Mouse (Mus musculus): ENCODE measurements around the gene Shroom1. TPM values are rescaled to one million over a fixed set of nuclear protein-coding genes. Genes with fewer than 3 reads are reported as not detected.

The Shroom1 gene
- polyA plus RNA-seq, 1 experiment from 2014 or later: 2.4 TPM

- peak overlapping the region; percentile 85 for H3K9ac ChIP-seq (replicated peaks)
- ATAC-seq (ENCODE audit: low FRiP score, low read depth): peak; percentile 53; the same call in 1 of the 2 replicates
Observed at GRCm38 (mm10) chr11:53430300-53430669, 26.7 kb upstream of the Shroom1 start.

GRCm38 (mm10) chr11:53430670-53431346 lies 26.2 kb upstream of the Shroom1 start, which contains the start of the genes Uqcrq and Gdf9:
Gene Uqcrq, minus strand, starts transcription at chr11:53430831.
Gene Gdf9, plus strand, starts transcription at chr11:53431023.
- Histone ChIP-seq H3K4me2 (replicated peaks) (peak within 1 kb of the TSS; percentile 91), H3K4me3 (peak within 1 kb of the TSS; percentile 82), H3K27me3 (no peaks in the 10 kb centered on the region), H3K4me1 (peaks cover 15% of the 10 kb centered on the region), H3K36me3 (peaks cover 10% of the 10 kb centered on the region), H3K9me3 (no peaks in the 10 kb centered on the region), H3K27ac (replicated peaks) (peak within 1 kb of the TSS; percentile 67), H3K9ac (replicated peaks) (peak within 1 kb of the TSS; percentile 85)
- ATAC-seq (ENCODE audit: low FRiP score, low read depth): peak; percentile 95
- under 1% methylated on average over 44 of the region's 44 CpGs for WGBS

More at GRCm38 (mm10) chr11:53430300-53430669, 26.7 kb upstream of the Shroom1 start:
- Histone ChIP-seq H3K4me2 (replicated peaks) (peak overlapping the region; percentile 91), H3K4me1 (peaks cover 15% of the 10 kb centered on the region), H3K4me3 (peak overlapping the region; percentile 82), H3K9me3 (no peaks in the 10 kb centered on the region), H3K27ac (replicated peaks) (peak overlapping the region; percentile 67), H3K27me3 (no peaks in the 10 kb centered on the region), H3K36me3 (peaks cover 10% of the 10 kb centered on the region)
- under 1% methylated on average over 34 of the region's 34 CpGs for WGBS

- ATAC-seq (ENCODE audit: low FRiP score, low read depth): no peak; the same call in 1 of the 2 replicates
- Histone ChIP-seq H3K9ac (replicated peaks) (peak overlapping the region; percentile 12; the same call in 1 of the 2 replicates), H3K36me3 (peaks cover 10% of the 10 kb centered on the region), H3K4me3 (peak overlapping the region; percentile 82), H3K4me2 (replicated peaks) (peak overlapping the region; percentile 91), H3K27ac (replicated peaks) (peak overlapping the region; percentile 5; the same call in 1 of the 2 replicates), H3K27me3 (no peaks in the 10 kb centered on the region), H3K9me3 (no peaks in the 10 kb centered on the region), H3K4me1 (peaks cover 15% of the 10 kb centered on the region)
- WGBS: 19% methylated on average over 9 of the region's 9 CpGs
Observed at GRCm38 (mm10) chr11:53431347-53432056, 25.5 kb upstream of the Shroom1 start.

GRCm38 (mm10) chr11:53433057-53433456 lies 23.9 kb upstream of the Shroom1 start:
- no peak overlapping the region for H3K4me3 ChIP-seq
- H3K27ac ChIP-seq (replicated peaks): no peak overlapping the region
- ATAC-seq (ENCODE audit: low FRiP score, low read depth): no peak
- 74% methylated on average over 6 of the region's 6 CpGs for WGBS
- peaks cover 8% of the 10 kb centered on the region for H3K36me3 ChIP-seq
- H3K27me3 ChIP-seq: no peaks in the 10 kb centered on the region
- no peaks in the 10 kb centered on the region for H3K9me3 ChIP-seq
- peaks cover 15% of the 10 kb centered on the region for H3K4me1 ChIP-seq
- H3K4me2 ChIP-seq (replicated peaks): no peak overlapping the region
- no peak overlapping the region for H3K9ac ChIP-seq (replicated peaks)

GRCm38 (mm10) chr11:53435504-53435903 lies 21.5 kb upstream of the Shroom1 start:
- H3K27me3 ChIP-seq: no peaks in the 10 kb centered on the region
- no peaks in the 10 kb centered on the region for H3K9me3 ChIP-seq
- H3K27ac ChIP-seq (replicated peaks): no peak overlapping the region
- H3K4me2 ChIP-seq (replicated peaks): no peak overlapping the region
- H3K4me3 ChIP-seq: no peak overlapping the region
- H3K36me3 ChIP-seq: no peaks in the 10 kb centered on the region
- no peak for ATAC-seq (ENCODE audit: low FRiP score, low read depth)
- peaks cover 5% of the 10 kb centered on the region for H3K4me1 ChIP-seq
- 87% methylated on average over 8 of the region's 8 CpGs for WGBS
- no peak overlapping the region for H3K9ac ChIP-seq (replicated peaks)

- 89% methylated on average over 6 of the region's 6 CpGs for WGBS
- Histone ChIP-seq H3K9ac (replicated peaks) (no peak overlapping the region), H3K4me1 (peaks cover 3% of the 10 kb centered on the region), H3K27ac (replicated peaks) (no peak overlapping the region), H3K27me3 (no peaks in the 10 kb centered on the region), H3K4me3 (no peak overlapping the region), H3K9me3 (no peaks in the 10 kb centered on the region), H3K36me3 (no peaks in the 10 kb centered on the region), H3K4me2 (replicated peaks) (no peak overlapping the region)
- ATAC-seq (ENCODE audit: low FRiP score, low read depth): no peak
Observed at GRCm38 (mm10) chr11:53436338-53436737, 20.7 kb upstream of the Shroom1 start.

- ATAC-seq (ENCODE audit: low FRiP score, low read depth): no peak
- WGBS: 49% methylated on average over 12 of the region's 12 CpGs
- Histone ChIP-seq H3K4me3 (no peak overlapping the region), H3K27ac (replicated peaks) (no peak overlapping the region), H3K4me2 (replicated peaks) (no peak overlapping the region), H3K27me3 (no peaks in the 10 kb centered on the region), H3K9ac (replicated peaks) (no peak overlapping the region), H3K4me1 (no peaks in the 10 kb centered on the region), H3K36me3 (no peaks in the 10 kb centered on the region), H3K9me3 (no peaks in the 10 kb centered on the region)
Observed at GRCm38 (mm10) chr11:53441921-53442320, 15.1 kb upstream of the Shroom1 start.

GRCm38 (mm10) chr11:53443861-53444260 lies 13.1 kb upstream of the Shroom1 start:
- 44% methylated on average over 6 of the region's 6 CpGs for WGBS
- Histone ChIP-seq H3K9me3 (no peaks in the 10 kb centered on the region), H3K4me3 (no peak overlapping the region), H3K36me3 (no peaks in the 10 kb centered on the region), H3K9ac (replicated peaks) (no peak overlapping the region), H3K27ac (replicated peaks) (no peak overlapping the region), H3K4me1 (no peaks in the 10 kb centered on the region), H3K27me3 (no peaks in the 10 kb centered on the region), H3K4me2 (replicated peaks) (no peak overlapping the region)
- no peak for ATAC-seq (ENCODE audit: low FRiP score, low read depth)

- no peak for ATAC-seq (ENCODE audit: low FRiP score, low read depth)
- Histone ChIP-seq H3K4me3 (no peak overlapping the region), H3K9me3 (no peaks in the 10 kb centered on the region), H3K27me3 (no peaks in the 10 kb centered on the region; the same call in 1 of the 2 replicates), H3K4me1 (no peaks in the 10 kb centered on the region), H3K9ac (replicated peaks) (no peak overlapping the region), H3K4me2 (replicated peaks) (no peak overlapping the region), H3K36me3 (no peaks in the 10 kb centered on the region), H3K27ac (replicated peaks) (no peak overlapping the region)
- 59% methylated on average over 13 of the region's 13 CpGs for WGBS
Observed at GRCm38 (mm10) chr11:53445562-53445961, 11.4 kb upstream of the Shroom1 start.

GRCm38 (mm10) chr11:53446183-53446582 lies 10.8 kb upstream of the Shroom1 start:
- Histone ChIP-seq H3K4me3 (no peak overlapping the region), H3K9ac (replicated peaks) (no peak overlapping the region), H3K36me3 (no peaks in the 10 kb centered on the region), H3K4me2 (replicated peaks) (no peak overlapping the region), H3K27ac (replicated peaks) (no peak overlapping the region), H3K27me3 (no peaks in the 10 kb centered on the region; the same call in 1 of the 2 replicates), H3K9me3 (no peaks in the 10 kb centered on the region), H3K4me1 (no peaks in the 10 kb centered on the region)
- 87% methylated on average over 13 of the region's 13 CpGs for WGBS
- ATAC-seq (ENCODE audit: low FRiP score, low read depth): no peak

GRCm38 (mm10) chr11:53447996-53448395 lies 9.0 kb upstream of the Shroom1 start:
- no peak overlapping the region for H3K4me2 ChIP-seq (replicated peaks)
- H3K9me3 ChIP-seq: no peaks in the 10 kb centered on the region
- 88% methylated on average over 8 of the region's 8 CpGs for WGBS
- H3K4me3 ChIP-seq: no peak overlapping the region
- no peaks in the 10 kb centered on the region for H3K4me1 ChIP-seq
- H3K27me3 ChIP-seq: peaks cover 4% of the 10 kb centered on the region; the same call in 1 of the 2 replicates
- H3K27ac ChIP-seq (replicated peaks): no peak overlapping the region
- H3K36me3 ChIP-seq: no peaks in the 10 kb centered on the region
- no peak for ATAC-seq (ENCODE audit: low FRiP score, low read depth)
- no peak overlapping the region for H3K9ac ChIP-seq (replicated peaks)

GRCm38 (mm10) chr11:53448529-53448928 lies 8.5 kb upstream of the Shroom1 start:
- Histone ChIP-seq H3K4me2 (replicated peaks) (no peak overlapping the region), H3K9me3 (no peaks in the 10 kb centered on the region), H3K36me3 (no peaks in the 10 kb centered on the region), H3K9ac (replicated peaks) (no peak overlapping the region), H3K4me1 (no peaks in the 10 kb centered on the region), H3K4me3 (no peak overlapping the region), H3K27me3 (peaks cover 4% of the 10 kb centered on the region; the same call in 1 of the 2 replicates), H3K27ac (replicated peaks) (no peak overlapping the region)
- 88% methylated on average over 1 of the region's 1 CpGs for WGBS
- no peak for ATAC-seq (ENCODE audit: low FRiP score, low read depth)

Measured in midbrain, embryonic 12.5 days (tissue).